Mouse (Mus musculus): Measurements from ENCODE around the gene Prkd2.

GRCm38 (mm10) chr7:16872478-16872877 lies 29.8 kb downstream of the Prkd2 start:
- TF ChIP-seq CTCF (conservative IDR thresholded peaks at IDR 0.05 in 1 of 2, IDR thresholded peaks at IDR 0.05 in 1 of 2; ENCODE audit: low read depth in 2 of 2, low read length in 2 of 2) = no peak
- TF ChIP-seq TBP (conservative IDR thresholded peaks at IDR 0.05; ENCODE audit: low read depth, low read length) = no peak
- no peak for TF ChIP-seq MAX (IDR thresholded peaks at IDR 0.05; ENCODE audit: low read length)
- no peak for TF ChIP-seq MEF2A (IDR thresholded peaks at IDR 0.05; ENCODE audit: borderline replicate concordance, low read depth, low read length)
- TF ChIP-seq BHLHE40 (IDR thresholded peaks at IDR 0.05; ENCODE audit: low read depth, low read length) = no peak
- no peak for TF ChIP-seq EP300 (IDR thresholded peaks at IDR 0.05; ENCODE audit: low read length)
- no peak for TF ChIP-seq POLR2A (IDR thresholded peaks at IDR 0.05; ENCODE audit: low read depth, low read length)
- no peak for TF ChIP-seq E2F4 (IDR thresholded peaks at IDR 0.05; ENCODE audit: insufficient replicate concordance, low read depth, low read length)
- no peak for TF ChIP-seq CHD1 (IDR thresholded peaks at IDR 0.05; ENCODE audit: low read depth, low read length)
- no peak for TF ChIP-seq SIN3A (IDR thresholded peaks at IDR 0.05; ENCODE audit: low read length)
- TF ChIP-seq USF1 (IDR thresholded peaks at IDR 0.05; ENCODE audit: low read depth, low read length) = no peak
- no peak for TF ChIP-seq ETS1 (conservative IDR thresholded peaks at IDR 0.05; ENCODE audit: low read depth, low read length)
- no peak for TF ChIP-seq ZMIZ1 (IDR thresholded peaks at IDR 0.05; ENCODE audit: low read depth, low read length)
- TF ChIP-seq POLR2AphosphoS2 (IDR thresholded peaks at IDR 0.05; ENCODE audit: low read depth, low read length) = no peak
